Mouse (Mus musculus) spleen, embryonic (tissue): ENCODE measurements around the gene Foxo4.

ENCODE experiments used
- CTCF ChIA-PET: fragments of 350-600 bp; sonication (Branson Sonifier 250); formaldehyde crosslinking; loops from one replicate; lab custom pipeline; 2022; lab: Charles Lee

Gene Foxo4

GRCm38 (mm10) chrX:101289037-101289436 lies 34.7 kb downstream of the Foxo4 start:
- CTCF ChIA-PET = no interaction called here

GRCm38 (mm10) chrX:101290111-101290510 lies 35.8 kb downstream of the Foxo4 start:
- CTCF ChIA-PET = no interaction called here

GRCm38 (mm10) chrX:101299055-101299454 lies 44.7 kb downstream of the Foxo4 start, which contains the start of gene Nlgn3:
Nlgn3 (plus strand) TSS chrX:101299168.
- CTCF ChIA-PET = no interaction called here

GRCm38 (mm10) chrX:101299473-101300426 lies 45.4 kb downstream of the Foxo4 start:
- CTCF ChIA-PET = no interaction called here

GRCm38 (mm10) chrX:101300427-101301030 lies 46.2 kb downstream of the Foxo4 start:
- CTCF ChIA-PET = no interaction called here

- CTCF ChIA-PET = no interaction called here
Measured at GRCm38 (mm10) chrX:101301654-101302053, 47.3 kb downstream of the Foxo4 start.

GRCm38 (mm10) chrX:101304646-101305045 lies 50.3 kb downstream of the Foxo4 start:
- CTCF ChIA-PET = no interaction called here

GRCm38 (mm10) chrX:101309299-101309698 lies 55.0 kb downstream of the Foxo4 start:
- CTCF ChIA-PET = no interaction called here
